Mouse (Mus musculus) urinary bladder, adult 2 months (tissue): ENCODE data around the gene Arl5c. TPM values are rescaled to one million over a fixed set of nuclear protein-coding genes. Genes with fewer than 3 reads are reported as not detected.
"Not testable (repeated sequence)": the region's sequence is repeated elsewhere in the genome, so short reads cannot be mapped to it uniquely, and the experiment has no call there.

Source experiments
- DNase-seq: peaks from one replicate; pipeline ENCODE4 v3.0.0; 2022; ENCODE audit warnings: low spot score
- polyA plus RNA-seq: library from polyadenylated mRNA; depleted of rRNA; stranded (reverse); fragments of >200 nt; gene quantifications from 2 replicates; pipeline ENCODE4 v1.2.3, GENCODE M21; 2012; rRNA removed

Arl5c gene
- polyA plus RNA-seq, 1 experiment: 3.9 TPM

- no peak for DNase-seq
These were observed 37.2 kb downstream of the Arl5c start for GRCm38 (mm10) chr11:97958641-97959299.

- no peak for DNase-seq
These were observed 38.9 kb downstream of the Arl5c start for GRCm38 (mm10) chr11:97956905-97957560.

DNA sequence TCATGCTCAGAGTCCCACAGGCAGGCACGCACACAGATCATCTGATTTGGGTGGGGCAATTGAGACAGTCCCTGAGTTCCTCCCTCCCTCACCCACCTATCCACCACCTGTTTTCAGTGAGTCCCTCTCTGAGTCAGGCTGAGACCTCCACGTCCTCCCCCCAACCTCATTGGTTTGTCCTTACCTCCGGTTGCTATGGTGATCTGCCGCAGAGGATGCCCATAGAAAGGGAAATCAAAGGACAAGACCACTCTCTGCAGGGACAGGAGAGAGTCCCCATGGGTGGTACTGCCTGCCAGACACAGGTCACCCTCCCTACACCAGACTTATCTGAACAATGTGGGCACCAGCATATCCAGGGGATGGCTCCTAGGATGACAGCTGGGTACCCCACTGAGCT is 40.1 kb downstream of the Arl5c start:
- no peak for DNase-seq

GRCm38 (mm10) chr11:97955146-97955902 is 40.7 kb downstream of the Arl5c start:
- no peak for DNase-seq

- no peak for DNase-seq
These were observed 41.4 kb downstream of the Arl5c start for GRCm38 (mm10) chr11:97954469-97955141.

DNA sequence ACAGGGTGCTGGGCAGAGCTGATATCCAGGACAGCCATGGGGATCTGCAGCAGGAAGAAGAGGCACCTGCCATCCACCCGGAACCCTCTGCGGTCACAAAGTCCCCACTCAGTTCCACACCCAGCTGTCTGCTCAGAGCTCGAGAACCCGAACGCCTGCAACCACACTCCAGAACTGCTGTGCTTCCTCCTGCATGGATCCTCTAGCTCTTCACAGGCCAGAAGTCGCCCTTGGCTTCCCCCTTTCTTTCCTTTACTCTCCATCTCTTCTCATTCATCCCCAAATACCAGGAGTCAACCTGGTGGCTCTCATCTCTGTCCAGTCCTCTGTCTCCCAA is 42.1 kb downstream of the Arl5c start:
- DNase-seq: no peak

DNA sequence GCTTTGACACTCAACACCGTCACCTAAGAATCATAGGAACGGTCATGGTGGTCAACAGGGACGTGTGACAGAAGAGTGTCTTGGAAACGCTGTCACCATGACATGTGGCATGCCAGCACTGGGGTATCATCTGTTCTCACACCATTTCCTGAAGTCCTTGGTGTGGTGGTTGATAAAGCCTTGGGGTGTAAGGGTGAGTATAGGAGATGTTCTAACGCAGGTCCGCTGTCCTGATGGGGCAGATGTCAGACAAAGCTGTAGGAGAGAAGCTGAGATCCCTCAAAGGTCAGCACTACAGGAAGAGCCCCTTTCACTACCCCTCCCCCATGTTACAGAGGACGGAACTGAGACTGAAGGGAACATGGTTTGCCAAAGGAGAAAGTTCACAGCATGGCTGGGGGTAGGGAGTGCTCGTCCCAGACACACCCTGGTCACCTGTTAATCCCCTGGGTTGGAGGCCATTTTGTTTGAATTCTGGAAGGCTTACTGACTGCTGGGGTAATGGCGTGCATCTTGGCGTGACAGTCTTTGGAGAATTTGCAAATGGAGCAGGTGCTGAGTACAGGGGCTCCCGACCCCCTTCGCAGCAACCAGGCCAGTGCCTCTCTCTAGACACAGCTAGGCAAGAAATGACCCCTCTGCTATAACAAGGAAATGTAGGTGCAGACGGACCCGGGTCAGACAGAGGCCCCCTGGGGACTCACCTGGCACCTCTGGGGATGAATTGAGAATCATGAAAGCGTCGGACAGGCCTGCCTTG is 42.6 kb downstream of the Arl5c start:
- no peak for DNase-seq

DNA sequence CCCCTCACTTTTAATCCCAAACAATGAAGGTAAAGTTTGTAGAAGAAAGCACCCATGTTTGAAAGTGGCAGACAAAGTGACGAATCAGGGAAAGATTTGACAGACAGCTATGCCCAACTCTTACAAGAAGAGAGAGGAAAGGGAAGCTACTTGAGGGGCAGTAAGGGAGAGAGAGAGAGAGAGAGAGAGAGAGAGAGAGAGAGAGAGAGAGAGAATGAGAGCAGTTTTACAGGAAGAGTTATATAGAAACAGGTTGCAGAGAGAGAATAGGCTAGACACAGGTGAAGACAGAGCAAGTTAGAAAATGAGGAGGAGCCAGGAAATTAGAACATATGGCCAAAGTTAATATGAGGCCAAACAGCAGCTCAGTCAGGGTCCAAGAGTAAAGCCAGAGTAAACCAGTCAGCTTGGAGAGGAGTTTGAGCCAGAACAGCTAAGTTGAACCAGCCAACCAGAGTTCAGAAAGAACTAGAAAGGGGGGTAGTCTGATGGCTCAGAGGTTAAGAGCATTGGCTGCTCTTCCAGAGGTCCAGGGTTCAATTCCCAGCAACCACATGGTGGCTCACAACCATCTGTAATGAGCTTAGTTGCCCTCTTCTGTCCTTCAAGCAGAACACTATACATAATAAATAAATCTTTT is 43.5 kb downstream of the Arl5c start:
- DNase-seq: no peak

DNA sequence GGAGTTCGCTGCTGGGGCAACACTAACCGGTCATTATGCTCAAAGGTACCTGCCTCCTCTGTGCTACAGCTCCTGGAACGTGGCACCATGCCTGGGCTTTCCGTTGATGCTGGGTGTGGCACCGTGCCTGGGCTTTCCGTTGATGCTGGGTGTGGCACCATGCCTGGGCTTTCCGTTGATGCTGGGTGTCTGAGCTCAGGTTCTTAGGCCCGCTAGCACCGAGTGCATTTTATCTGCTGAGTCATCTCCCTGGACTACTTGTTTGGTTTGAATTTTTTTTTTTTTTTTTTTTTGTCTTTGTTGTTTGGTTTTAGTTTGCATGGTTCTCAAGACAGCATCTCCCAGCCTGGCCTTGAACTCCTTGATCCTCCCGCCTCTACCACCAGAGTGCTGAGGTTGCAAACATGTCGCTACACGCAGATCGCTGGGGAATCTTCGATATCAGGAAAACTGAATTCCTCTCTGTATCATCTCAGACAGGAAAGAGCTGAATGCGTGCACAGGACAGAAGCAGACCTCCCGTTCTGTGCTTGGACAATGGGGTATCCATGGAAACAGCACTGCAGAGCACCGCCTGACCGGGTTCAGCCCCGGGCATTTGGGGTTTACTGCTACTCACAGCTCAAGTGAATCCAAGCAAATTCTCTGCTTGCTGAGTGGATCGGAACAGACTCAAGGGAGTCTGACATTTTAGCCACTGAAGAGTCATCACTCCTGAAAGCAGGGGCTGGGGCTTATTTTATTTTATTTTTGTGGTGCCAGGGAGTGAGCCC is 46.1 kb downstream of the Arl5c start:
- no peak for DNase-seq

DNA sequence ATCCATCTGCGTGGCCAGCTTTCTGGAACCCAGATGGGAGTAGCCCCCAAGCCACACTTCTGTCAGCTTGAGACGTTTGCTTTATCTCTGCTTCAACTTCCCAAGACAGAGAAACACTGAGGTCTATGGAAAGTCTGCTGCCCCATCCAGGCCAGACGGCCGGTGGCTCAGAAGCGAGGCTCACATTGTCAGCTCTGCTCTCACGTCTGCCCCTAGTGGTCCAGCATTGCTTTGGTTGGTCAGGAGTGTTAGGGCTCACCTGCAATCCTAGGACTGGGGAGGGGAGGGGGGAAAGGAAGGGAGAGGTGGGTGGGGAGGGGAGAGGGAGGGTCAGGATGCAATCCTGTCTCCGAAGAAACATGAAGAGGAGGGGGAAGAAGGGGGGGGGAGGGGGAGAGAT is 48.6 kb downstream of the Arl5c start:
- no peak for DNase-seq

GRCm38 (mm10) chr11:97945738-97946289 is 50.2 kb downstream of the Arl5c start:
- DNase-seq: not testable (repeated sequence)

DNA sequence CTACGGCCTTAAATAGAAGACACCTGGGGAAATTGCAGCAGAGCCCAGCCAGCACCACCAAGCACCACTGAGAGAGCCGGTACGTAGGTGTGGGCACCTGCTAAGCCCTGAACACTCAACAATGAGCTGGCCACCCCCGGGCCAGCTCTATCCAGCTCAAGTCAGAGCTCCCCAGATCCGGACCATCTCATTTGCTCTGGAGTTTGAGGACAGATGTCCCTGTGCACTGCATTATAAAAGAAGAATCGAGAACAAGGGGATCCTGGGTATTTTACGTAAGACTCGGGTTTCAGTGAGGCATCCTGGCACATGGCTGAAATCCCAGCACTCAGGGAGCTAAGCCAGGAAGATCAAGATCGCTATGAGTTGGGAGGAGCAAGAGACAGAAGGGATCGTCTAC is 51.0 kb downstream of the Arl5c start:
- DNase-seq: no peak

DNA sequence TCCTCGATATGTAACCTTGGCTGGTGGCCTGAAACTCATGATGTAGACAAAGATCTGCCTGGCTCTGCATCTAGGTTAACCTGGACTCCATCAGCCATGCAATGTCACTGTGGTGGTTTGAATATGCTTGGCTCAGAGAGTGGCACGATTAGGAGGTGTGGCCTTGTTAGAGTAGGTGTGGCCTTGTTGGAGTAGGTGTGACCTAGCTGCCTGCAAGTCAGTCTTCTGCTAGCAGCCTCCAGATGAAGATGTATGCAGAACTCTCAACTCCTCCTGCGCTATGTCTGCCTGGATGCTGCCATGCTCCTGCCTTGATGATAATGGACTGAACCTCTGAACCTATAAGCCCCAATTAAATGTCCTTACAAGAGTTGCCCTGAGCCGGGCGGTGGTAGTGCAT is 52.7 kb downstream of the Arl5c start:
- no peak for DNase-seq

- no peak for DNase-seq
These were observed 53.4 kb downstream of the Arl5c start for GRCm38 (mm10) chr11:97942420-97943111.

Other genes with a start within 250 kb of the Arl5c start
- 15.3 and 16.6 TPM in 2 replicates for gene Cwc25, start 229.6 kb downstream of the Arl5c start, polyA plus RNA-seq
- 0.13 and 0.41 TPM in 2 replicates for gene 1700001P01Rik, start 220.3 kb downstream of the Arl5c start, polyA plus RNA-seq
- 911 and 1,027 TPM in 2 replicates for gene Rpl23, start 213.7 kb downstream of the Arl5c start, polyA plus RNA-seq
- 101 and 108 TPM in 2 replicates for gene Lasp1, start 197.2 kb downstream of the Arl5c start, polyA plus RNA-seq
- gene B230217C12Rik, start 155.4 kb downstream of the Arl5c start, polyA plus RNA-seq: 3.8 and 5.6 TPM in 2 replicates
- 0.28 and 0.40 TPM in 2 replicates for gene Fbxo47, start 112.0 kb downstream of the Arl5c start, polyA plus RNA-seq
- gene Plxdc1, start 9.7 kb downstream of the Arl5c start, polyA plus RNA-seq: 3.6 and 5.3 TPM in 2 replicates
- 12.1 and 12.4 TPM in 2 replicates for gene Cacnb1, start 26.9 kb upstream of the Arl5c start, polyA plus RNA-seq
- 1,600 and 1,809 TPM in 2 replicates for gene Rpl19, start 30.5 kb upstream of the Arl5c start, polyA plus RNA-seq
- gene Stac2, start 57.3 kb upstream of the Arl5c start, polyA plus RNA-seq: 0.14 and 0.41 TPM in 2 replicates
- gene Fbxl20, start 154.2 kb upstream of the Arl5c start, polyA plus RNA-seq: 19.9 and 22.0 TPM in 2 replicates
- 20.7 and 21.2 TPM in 2 replicates for gene Med1, start 197.1 kb upstream of the Arl5c start, polyA plus RNA-seq
- 20.5 and 21.1 TPM in 2 replicates for gene Cdk12, start 206.9 kb upstream of the Arl5c start, polyA plus RNA-seq